Mouse (Mus musculus): ENCODE results near the gene Slamf9. TPM values are rescaled to one million over a fixed set of nuclear protein-coding genes. Genes with fewer than 3 reads are reported as not detected.
A peak's percentile ranks its signal among the peaks of the same experiment; 100 is the strongest.

Slamf9 gene
- polyA plus RNA-seq, 1 experiment, result 5.5 TPM

GRCm38 (mm10) chr1:172503111-172503997 is 28.2 kb downstream of the Slamf9 start:
- peaks cover 28% of the 10 kb centered on the region for H3K36me3 ChIP-seq (ENCODE audit: control insufficient read depth, insufficient read depth, low read length)
- 64% methylated on average over 14 of the region's 14 CpGs for WGBS
- no peaks in the 10 kb centered on the region for H3K27me3 ChIP-seq (ENCODE audit: control insufficient read depth, insufficient read depth, low read length)
- H3K4me1 ChIP-seq (ENCODE audit: control insufficient read depth, insufficient read depth, insufficient read length), result peaks cover 22% of the 10 kb centered on the region; the same call in 1 of the 2 replicates
- DNase-seq (ENCODE audit: low read depth in 1 of 2, low spot score in 2 of 2), result no peak
- TF ChIP-seq POLR2A (IDR thresholded peaks at IDR 0.05; ENCODE audit: low read depth, low read length), result no peak
- TF ChIP-seq CTCF (IDR thresholded peaks at IDR 0.05; ENCODE audit: extremely low read depth, insufficient read depth, insufficient read length, insufficient replicate concordance), result no peak
- H3K27ac ChIP-seq (ENCODE audit: insufficient read depth, low read length), result peak overlapping the region; percentile 68; the same call in 1 of the 2 replicates
- no peak overlapping the region for H3K4me3 ChIP-seq (ENCODE audit: extremely low read depth, insufficient read depth, insufficient read length)

GRCm38 (mm10) chr1:172504756-172505155 is 29.6 kb downstream of the Slamf9 start:
- 84% methylated on average over 8 of the region's 8 CpGs for WGBS
- DNase-seq (ENCODE audit: low read depth in 1 of 2, low spot score in 2 of 2), result no peak
- peaks cover 28% of the 10 kb centered on the region for H3K36me3 ChIP-seq (ENCODE audit: control insufficient read depth, insufficient read depth, low read length)
- TF ChIP-seq CTCF (IDR thresholded peaks at IDR 0.05; ENCODE audit: extremely low read depth, insufficient read depth, insufficient read length, insufficient replicate concordance) (no peak), POLR2A (IDR thresholded peaks at IDR 0.05; ENCODE audit: low read depth, low read length) (no peak)
- peaks cover 22% of the 10 kb centered on the region; the same call in 1 of the 2 replicates for H3K4me1 ChIP-seq (ENCODE audit: control insufficient read depth, insufficient read depth, insufficient read length)
- H3K4me3 ChIP-seq (ENCODE audit: extremely low read depth, insufficient read depth, insufficient read length), result no peak overlapping the region
- H3K27me3 ChIP-seq (ENCODE audit: control insufficient read depth, insufficient read depth, low read length), result no peaks in the 10 kb centered on the region
- H3K27ac ChIP-seq (ENCODE audit: insufficient read depth, low read length), result no peak overlapping the region

- no peak for TF ChIP-seq POLR2A (IDR thresholded peaks at IDR 0.05; ENCODE audit: low read depth, low read length)
- TF ChIP-seq CTCF (IDR thresholded peaks at IDR 0.05; ENCODE audit: extremely low read depth, insufficient read depth, insufficient read length, insufficient replicate concordance), result no peak
- no peak overlapping the region for H3K4me3 ChIP-seq (ENCODE audit: extremely low read depth, insufficient read depth, insufficient read length)
- H3K27me3 ChIP-seq (ENCODE audit: control insufficient read depth, insufficient read depth, low read length), result no peaks in the 10 kb centered on the region
- 53% methylated on average over 5 of the region's 5 CpGs for WGBS
- H3K4me1 ChIP-seq (ENCODE audit: control insufficient read depth, insufficient read depth, insufficient read length), result peaks cover 20% of the 10 kb centered on the region; the same call in 1 of the 2 replicates
- H3K36me3 ChIP-seq (ENCODE audit: control insufficient read depth, insufficient read depth, low read length), result peaks cover 28% of the 10 kb centered on the region
- DNase-seq (ENCODE audit: low read depth in 1 of 2, low spot score in 2 of 2), result no peak
- no peak overlapping the region for H3K27ac ChIP-seq (ENCODE audit: insufficient read depth, low read length)
These were observed 31.8 kb downstream of the Slamf9 start for GRCm38 (mm10) chr1:172507001-172507400.

- DNase-seq (ENCODE audit: low read depth in 1 of 2, low spot score in 2 of 2), result no peak
- H3K27ac ChIP-seq (ENCODE audit: insufficient read depth, low read length), result no peak overlapping the region
- H3K4me1 ChIP-seq (ENCODE audit: control insufficient read depth, insufficient read depth, insufficient read length), result peaks cover 17% of the 10 kb centered on the region; the same call in 1 of the 2 replicates
- WGBS, result 89% methylated on average over 3 of the region's 3 CpGs
- no peaks in the 10 kb centered on the region for H3K27me3 ChIP-seq (ENCODE audit: control insufficient read depth, insufficient read depth, low read length)
- no peak overlapping the region for H3K4me3 ChIP-seq (ENCODE audit: extremely low read depth, insufficient read depth, insufficient read length)
- H3K36me3 ChIP-seq (ENCODE audit: control insufficient read depth, insufficient read depth, low read length), result peaks cover 28% of the 10 kb centered on the region
- TF ChIP-seq POLR2A (IDR thresholded peaks at IDR 0.05; ENCODE audit: low read depth, low read length) (no peak), CTCF (IDR thresholded peaks at IDR 0.05; ENCODE audit: extremely low read depth, insufficient read depth, insufficient read length, insufficient replicate concordance) (no peak)
These were observed 32.5 kb downstream of the Slamf9 start for GRCm38 (mm10) chr1:172507701-172508100.

- DNase-seq (ENCODE audit: low read depth in 1 of 2, low spot score in 2 of 2), result no peak
- Histone ChIP-seq H3K4me3 (ENCODE audit: extremely low read depth, insufficient read depth, insufficient read length) (no peak overlapping the region), H3K27me3 (ENCODE audit: control insufficient read depth, insufficient read depth, low read length) (no peaks in the 10 kb centered on the region), H3K4me1 (ENCODE audit: control insufficient read depth, insufficient read depth, insufficient read length) (peaks cover 16% of the 10 kb centered on the region; the same call in 1 of the 2 replicates), H3K36me3 (ENCODE audit: control insufficient read depth, insufficient read depth, low read length) (peaks cover 28% of the 10 kb centered on the region), H3K27ac (ENCODE audit: insufficient read depth, low read length) (no peak overlapping the region)
- TF ChIP-seq CTCF (IDR thresholded peaks at IDR 0.05; ENCODE audit: extremely low read depth, insufficient read depth, insufficient read length, insufficient replicate concordance) (no peak), POLR2A (IDR thresholded peaks at IDR 0.05; ENCODE audit: low read depth, low read length) (no peak)
- 69% methylated on average over 2 of the region's 2 CpGs for WGBS
These were observed 33.0 kb downstream of the Slamf9 start for GRCm38 (mm10) chr1:172508172-172508571.

- H3K27me3 ChIP-seq (ENCODE audit: control insufficient read depth, insufficient read depth, low read length), result no peaks in the 10 kb centered on the region
- 83% methylated on average over 5 of the region's 5 CpGs for WGBS
- no peak overlapping the region for H3K27ac ChIP-seq (ENCODE audit: insufficient read depth, low read length)
- no peak overlapping the region for H3K4me3 ChIP-seq (ENCODE audit: extremely low read depth, insufficient read depth, insufficient read length)
- peaks cover 28% of the 10 kb centered on the region for H3K36me3 ChIP-seq (ENCODE audit: control insufficient read depth, insufficient read depth, low read length)
- no peak for DNase-seq (ENCODE audit: low read depth in 1 of 2, low spot score in 2 of 2)
- no peak for TF ChIP-seq POLR2A (IDR thresholded peaks at IDR 0.05; ENCODE audit: low read depth, low read length)
- H3K4me1 ChIP-seq (ENCODE audit: control insufficient read depth, insufficient read depth, insufficient read length), result peaks cover 20% of the 10 kb centered on the region; the same call in 1 of the 2 replicates
These were observed 34.1 kb downstream of the Slamf9 start for GRCm38 (mm10) chr1:172509235-172509634.

GRCm38 (mm10) chr1:172509983-172510382 is 34.8 kb downstream of the Slamf9 start:
- WGBS, result 66% methylated on average over 8 of the region's 8 CpGs
- DNase-seq (ENCODE audit: low read depth in 1 of 2, low spot score in 2 of 2), result no peak
- H3K27me3 ChIP-seq (ENCODE audit: control insufficient read depth, insufficient read depth, low read length), result no peaks in the 10 kb centered on the region
- peaks cover 25% of the 10 kb centered on the region; the same call in 1 of the 2 replicates for H3K4me1 ChIP-seq (ENCODE audit: control insufficient read depth, insufficient read depth, insufficient read length)
- H3K4me3 ChIP-seq (ENCODE audit: extremely low read depth, insufficient read depth, insufficient read length), result no peak overlapping the region
- TF ChIP-seq POLR2A (IDR thresholded peaks at IDR 0.05; ENCODE audit: low read depth, low read length), result no peak
- no peak for TF ChIP-seq CTCF (IDR thresholded peaks at IDR 0.05; ENCODE audit: extremely low read depth, insufficient read depth, insufficient read length, insufficient replicate concordance)
- peaks cover 26% of the 10 kb centered on the region for H3K36me3 ChIP-seq (ENCODE audit: control insufficient read depth, insufficient read depth, low read length)
- H3K27ac ChIP-seq (ENCODE audit: insufficient read depth, low read length), result no peak overlapping the region

Measured in spleen, adult 2 months (tissue).